Mouse (Mus musculus): ENCODE measurements around the gene Tmem30a. TPM values are rescaled to one million over a fixed set of nuclear protein-coding genes. Genes with fewer than 3 reads are reported as not detected.
A peak's percentile ranks its signal among the peaks of the same experiment; 100 is the strongest.

Tmem30a gene
- polyA plus RNA-seq (2012; rRNA removed): 117 and 120 TPM in 2 replicates

- Histone ChIP-seq H3K27me3 (ENCODE audit: control insufficient read depth, insufficient read depth, low read length) (no peaks in the 10 kb centered on the region), H3K4me3 (replicated peaks; ENCODE audit: insufficient read depth, low read depth, low read length) (peak within 1 kb of the TSS; percentile 97), H3K4me1 (ENCODE audit: control insufficient read depth, insufficient read depth, low read length) (no peaks in the 10 kb centered on the region), H3K27ac (ENCODE audit: insufficient read depth, low read length) (peak within 1 kb of the TSS; percentile 55)
- under 1% methylated on average over 91 of the region's 91 CpGs for WGBS
- peak; percentile 96 to 98 for DNase-seq
- TF ChIP-seq CTCF (IDR thresholded peaks at IDR 0.05; ENCODE audit: borderline replicate concordance, insufficient read depth, low read depth, low read length) (no peak), POLR2A (IDR thresholded peaks at IDR 0.05; ENCODE audit: borderline replicate concordance, insufficient read depth, low read length) (peak; percentile 76)
These were observed at the start of gene Tmem30a for GRCm38 (mm10) chr9:79792841-79793835. Gene Tmem30a (minus strand): TSS chr9:79793507.

- TF ChIP-seq POLR2A (IDR thresholded peaks at IDR 0.05; ENCODE audit: borderline replicate concordance, insufficient read depth, low read length) (no peak), CTCF (IDR thresholded peaks at IDR 0.05; ENCODE audit: borderline replicate concordance, insufficient read depth, low read depth, low read length) (no peak)
These were observed 49.3 kb upstream of the Tmem30a start for GRCm38 (mm10) chr9:79842615-79843014.

GRCm38 (mm10) chr9:79842028-79842427, 48.7 kb upstream of the Tmem30a start:
- TF ChIP-seq POLR2A (IDR thresholded peaks at IDR 0.05; ENCODE audit: borderline replicate concordance, insufficient read depth, low read length): no peak
- TF ChIP-seq CTCF (IDR thresholded peaks at IDR 0.05; ENCODE audit: borderline replicate concordance, insufficient read depth, low read depth, low read length): no peak
- H3K27me3 ChIP-seq (ENCODE audit: control insufficient read depth, insufficient read depth, low read length): no peaks in the 10 kb centered on the region
- no peak overlapping the region for H3K27ac ChIP-seq (ENCODE audit: insufficient read depth, low read length)
- H3K4me3 ChIP-seq (replicated peaks; ENCODE audit: insufficient read depth, low read depth, low read length): no peak overlapping the region
- no peak for DNase-seq
- H3K4me1 ChIP-seq (ENCODE audit: control insufficient read depth, insufficient read depth, low read length): no peaks in the 10 kb centered on the region

More at GRCm38 (mm10) chr9:79842615-79843014, 49.3 kb upstream of the Tmem30a start:
- WGBS: 93% methylated on average over 6 of the region's 6 CpGs
- H3K4me3 ChIP-seq (replicated peaks; ENCODE audit: insufficient read depth, low read depth, low read length): no peak overlapping the region
- H3K27ac ChIP-seq (ENCODE audit: insufficient read depth, low read length): no peak overlapping the region
- no peaks in the 10 kb centered on the region for H3K27me3 ChIP-seq (ENCODE audit: control insufficient read depth, insufficient read depth, low read length)
- H3K4me1 ChIP-seq (ENCODE audit: control insufficient read depth, insufficient read depth, low read length): no peaks in the 10 kb centered on the region
- DNase-seq: no peak

- H3K4me1 ChIP-seq (ENCODE audit: control insufficient read depth, insufficient read depth, low read length): no peaks in the 10 kb centered on the region
- 92% methylated on average over 1 of the region's 1 CpGs for whole genome bisulfite sequencing
- H3K4me3 ChIP-seq (replicated peaks; ENCODE audit: insufficient read depth, low read depth, low read length): no peak overlapping the region
- TF ChIP-seq POLR2A (IDR thresholded peaks at IDR 0.05; ENCODE audit: borderline replicate concordance, insufficient read depth, low read length): no peak
- TF ChIP-seq CTCF (IDR thresholded peaks at IDR 0.05; ENCODE audit: borderline replicate concordance, insufficient read depth, low read depth, low read length): no peak
- no peaks in the 10 kb centered on the region for H3K27me3 ChIP-seq (ENCODE audit: control insufficient read depth, insufficient read depth, low read length)
- no peak overlapping the region for H3K27ac ChIP-seq (ENCODE audit: insufficient read depth, low read length)
- no peak for DNase-seq
These were observed 38.0 kb upstream of the Tmem30a start for GRCm38 (mm10) chr9:79831294-79831693.

- 47% methylated on average over 4 of the region's 4 CpGs for WGBS
- Histone ChIP-seq H3K4me3 (replicated peaks; ENCODE audit: insufficient read depth, low read depth, low read length) (no peak overlapping the region), H3K4me1 (ENCODE audit: control insufficient read depth, insufficient read depth, low read length) (no peaks in the 10 kb centered on the region), H3K27ac (ENCODE audit: insufficient read depth, low read length) (no peak overlapping the region), H3K27me3 (ENCODE audit: control insufficient read depth, insufficient read depth, low read length) (no peaks in the 10 kb centered on the region)
- TF ChIP-seq CTCF (IDR thresholded peaks at IDR 0.05; ENCODE audit: borderline replicate concordance, insufficient read depth, low read depth, low read length): no peak
- TF ChIP-seq POLR2A (IDR thresholded peaks at IDR 0.05; ENCODE audit: borderline replicate concordance, insufficient read depth, low read length): no peak
- DNase-seq: no peak
These were observed 37.6 kb upstream of the Tmem30a start for GRCm38 (mm10) chr9:79830874-79831273.

GRCm38 (mm10) chr9:79829842-79830800, 36.8 kb upstream of the Tmem30a start:
- whole genome bisulfite sequencing: 11% methylated on average over 23 of the region's 23 CpGs
- H3K4me1 ChIP-seq (ENCODE audit: control insufficient read depth, insufficient read depth, low read length): no peaks in the 10 kb centered on the region
- H3K27ac ChIP-seq (ENCODE audit: insufficient read depth, low read length): no peak overlapping the region
- no peak overlapping the region for H3K4me3 ChIP-seq (replicated peaks; ENCODE audit: insufficient read depth, low read depth, low read length)
- DNase-seq: no peak
- H3K27me3 ChIP-seq (ENCODE audit: control insufficient read depth, insufficient read depth, low read length): no peaks in the 10 kb centered on the region; the same call in 1 of the 2 replicates
- TF ChIP-seq CTCF (IDR thresholded peaks at IDR 0.05; ENCODE audit: borderline replicate concordance, insufficient read depth, low read depth, low read length): no peak
- no peak for TF ChIP-seq POLR2A (IDR thresholded peaks at IDR 0.05; ENCODE audit: borderline replicate concordance, insufficient read depth, low read length)

GRCm38 (mm10) chr9:79827072-79827471, 33.8 kb upstream of the Tmem30a start:
- no peaks in the 10 kb centered on the region; the same call in 1 of the 2 replicates for H3K27me3 ChIP-seq (ENCODE audit: control insufficient read depth, insufficient read depth, low read length)
- no peak for TF ChIP-seq CTCF (IDR thresholded peaks at IDR 0.05; ENCODE audit: borderline replicate concordance, insufficient read depth, low read depth, low read length)
- TF ChIP-seq POLR2A (IDR thresholded peaks at IDR 0.05; ENCODE audit: borderline replicate concordance, insufficient read depth, low read length): no peak
- no peaks in the 10 kb centered on the region for H3K4me1 ChIP-seq (ENCODE audit: control insufficient read depth, insufficient read depth, low read length)
- no peak overlapping the region for H3K27ac ChIP-seq (ENCODE audit: insufficient read depth, low read length)
- 58% methylated on average over 2 of the region's 2 CpGs for WGBS
- DNase-seq: no peak
- H3K4me3 ChIP-seq (replicated peaks; ENCODE audit: insufficient read depth, low read depth, low read length): no peak overlapping the region

All from cerebellum, adult 2 months (tissue).